Mouse (Mus musculus): Measurements from ENCODE around the gene Mfge8. TPM values are rescaled to one million over a fixed set of nuclear protein-coding genes. Genes with fewer than 3 reads are reported as not detected.

The Mfge8 gene
- total RNA-seq, 2 experiments from 2014 or later, result 185 to 203 TPM

DNA sequence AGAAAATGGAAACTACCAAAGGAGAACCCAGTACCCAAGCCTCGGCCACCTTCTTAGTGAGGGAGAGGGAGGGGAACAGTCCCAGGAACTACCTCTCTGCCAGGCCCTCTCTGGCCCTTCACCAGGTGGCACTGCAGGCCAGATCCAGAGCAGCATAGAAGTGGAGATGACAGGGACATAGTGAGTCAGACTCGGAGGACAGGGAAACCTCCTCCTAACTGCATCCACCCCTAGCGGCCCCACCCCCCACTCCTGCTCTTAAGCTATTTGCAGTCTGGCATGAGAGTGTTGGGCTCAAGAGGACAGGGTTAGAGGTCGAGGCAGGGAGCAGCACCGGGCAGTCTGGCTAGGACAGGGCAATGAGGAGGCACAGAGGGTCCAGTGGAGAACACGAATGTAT, 15.5 kb downstream of the Mfge8 start:
- DNase-seq (ENCODE audit: low spot score in 2 of 2), result no peak
- intact Hi-C loops (cut with DNase I), result no loop called here

DNA sequence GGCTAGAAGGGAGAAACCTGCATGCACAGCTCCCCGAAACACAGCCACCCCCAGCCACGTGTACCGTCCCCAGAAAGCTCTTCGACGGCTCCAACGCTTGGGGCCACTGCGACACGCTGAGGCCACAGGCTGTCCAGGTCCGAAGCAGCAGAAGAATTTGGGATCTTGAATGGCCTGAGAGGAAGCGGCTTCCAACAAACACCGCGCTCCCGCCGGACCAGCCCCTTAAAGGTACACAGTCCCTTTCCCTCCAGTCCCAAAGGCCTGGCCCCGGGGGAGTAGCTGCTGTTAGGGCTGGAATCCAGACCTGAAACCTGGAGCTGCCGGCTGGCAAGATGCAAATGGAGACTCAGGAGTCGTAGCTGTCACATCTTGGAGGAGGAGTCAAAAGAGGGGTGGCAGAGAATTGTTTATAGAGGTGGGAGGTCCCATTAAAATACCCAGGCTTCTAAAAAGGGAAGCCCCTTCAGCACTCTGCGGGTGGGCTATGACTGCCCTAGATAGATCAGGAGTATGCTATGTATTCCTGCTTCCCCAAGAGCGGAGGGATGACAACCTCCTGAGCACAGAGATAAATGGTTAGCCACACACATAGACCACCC, 17.9 kb downstream of the Mfge8 start, which contains the start of gene Hapln3:
Gene Hapln3 (minus strand): TSS at position 176 of the 602 bp plus-strand sequence.
- DNase-seq (ENCODE audit: low spot score in 2 of 2), result no peak

DNA sequence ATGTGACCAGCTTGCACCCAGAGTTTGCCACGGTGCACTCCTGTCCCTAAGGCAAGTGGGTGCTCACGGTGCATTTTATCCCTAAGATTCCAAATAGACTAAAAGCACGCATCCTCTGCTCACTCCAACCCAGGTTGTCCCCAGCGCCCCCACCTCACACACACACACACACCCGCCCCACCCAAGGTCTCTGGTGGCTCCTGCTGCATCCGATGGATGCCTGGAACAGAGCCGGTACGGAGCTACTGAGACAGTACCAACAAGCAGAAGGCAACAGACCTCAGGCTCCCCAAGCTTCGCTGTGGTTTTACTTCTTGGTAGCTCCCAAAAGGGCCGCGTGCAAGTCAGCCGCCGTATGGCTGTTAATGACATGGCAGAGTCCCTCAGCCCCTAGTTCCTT, 18.5 kb downstream of the Mfge8 start:
- no peak for DNase-seq (ENCODE audit: low spot score in 2 of 2)
- intact Hi-C loops (cut with DNase I), result no loop called here

More for the DNA sequence above, 17.9 kb downstream of the Mfge8 start, which contains the start of gene Hapln3:
- intact Hi-C loops (cut with DNase I), result no loop called here

DNA sequence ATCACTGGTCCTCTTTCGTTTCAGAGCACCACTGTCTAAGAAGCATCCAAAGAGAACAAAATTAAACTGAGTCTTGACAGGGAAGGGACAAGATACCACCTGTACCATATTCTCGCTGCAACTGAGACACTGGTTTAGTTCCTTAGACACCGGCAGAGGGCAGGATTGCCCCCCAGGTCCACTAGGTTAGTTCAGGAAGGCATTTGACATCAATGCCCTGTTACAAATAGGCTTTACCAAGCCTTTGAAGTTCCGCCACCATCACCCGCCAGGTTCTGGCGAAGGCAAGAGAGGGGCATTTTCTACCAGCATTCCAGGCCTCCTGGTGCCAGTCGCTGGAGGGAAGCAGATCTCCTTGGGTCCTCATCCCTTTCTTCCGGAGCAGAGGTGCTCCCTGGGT, 19.0 kb downstream of the Mfge8 start:
- intact Hi-C loops (cut with DNase I), result no loop called here
- no peak for DNase-seq (ENCODE audit: low spot score in 2 of 2)

DNA sequence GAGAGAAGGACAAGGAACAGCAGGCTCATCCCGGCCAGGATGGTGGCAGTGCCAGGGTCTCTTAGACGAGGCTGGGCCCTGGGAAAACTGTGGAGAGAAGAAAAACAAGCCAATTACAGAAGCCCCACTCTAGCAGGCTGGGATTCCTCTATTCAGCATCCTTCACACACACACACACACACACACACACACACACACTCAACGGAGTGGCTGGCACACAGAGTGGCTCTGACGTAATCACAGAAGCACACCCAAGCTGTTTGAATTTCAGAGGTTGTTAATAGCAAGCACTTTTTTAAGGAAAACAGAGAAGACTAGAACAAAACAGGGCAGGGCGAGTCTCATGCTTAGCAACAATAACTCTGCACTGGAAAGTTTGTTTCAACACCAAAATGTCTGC, 25.4 kb downstream of the Mfge8 start:
- DNase-seq (ENCODE audit: low spot score in 2 of 2), result peak in 1 of 2 experiments; percentile 22
- intact Hi-C loops (cut with DNase I), result no loop called here

DNA sequence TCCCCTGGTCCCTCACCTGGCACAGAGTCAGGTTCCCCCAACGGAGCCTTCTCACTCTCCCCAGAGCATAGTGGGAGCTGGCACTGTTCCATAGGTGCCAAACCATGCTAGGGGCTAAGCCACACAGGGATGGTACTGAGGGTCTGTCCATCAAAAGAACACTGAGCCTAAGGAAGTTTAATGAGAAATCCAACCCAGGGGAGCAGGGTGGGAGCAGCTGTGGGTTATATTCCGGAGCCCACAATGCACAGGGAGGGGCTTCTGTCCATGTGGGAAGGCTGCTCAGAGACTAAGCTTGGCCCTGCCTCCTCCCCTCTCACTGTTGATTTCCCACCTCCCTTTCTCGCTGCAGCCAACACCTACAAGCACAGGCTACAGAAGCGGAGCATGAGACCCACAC, 35.0 kb downstream of the Mfge8 start:
- intact Hi-C loops (cut with DNase I), result no loop called here
- no peak for DNase-seq (ENCODE audit: low spot score in 2 of 2)

DNA sequence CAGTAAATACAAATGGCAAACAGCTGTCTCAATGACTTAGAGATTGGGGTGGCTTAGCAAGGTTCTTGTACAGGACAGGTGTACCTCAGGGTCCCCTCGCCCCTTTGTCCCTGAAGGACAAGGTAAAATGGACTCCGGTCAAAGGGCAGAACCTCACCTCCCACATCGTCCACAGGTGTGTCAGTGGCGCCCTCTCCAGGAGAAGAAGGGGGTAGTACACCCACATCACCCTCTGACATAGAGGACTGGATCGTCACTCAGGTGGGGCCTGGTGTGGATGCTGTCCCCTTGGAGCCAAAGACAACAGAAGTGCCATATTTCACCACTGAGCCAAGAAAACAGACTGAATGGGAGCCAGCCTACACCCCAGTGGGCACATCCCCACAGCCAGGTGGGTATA, 52.4 kb downstream of the Mfge8 start:
- no peak for DNase-seq (ENCODE audit: low spot score in 2 of 2)
- intact Hi-C loops (cut with DNase I), result no loop called here

DNA sequence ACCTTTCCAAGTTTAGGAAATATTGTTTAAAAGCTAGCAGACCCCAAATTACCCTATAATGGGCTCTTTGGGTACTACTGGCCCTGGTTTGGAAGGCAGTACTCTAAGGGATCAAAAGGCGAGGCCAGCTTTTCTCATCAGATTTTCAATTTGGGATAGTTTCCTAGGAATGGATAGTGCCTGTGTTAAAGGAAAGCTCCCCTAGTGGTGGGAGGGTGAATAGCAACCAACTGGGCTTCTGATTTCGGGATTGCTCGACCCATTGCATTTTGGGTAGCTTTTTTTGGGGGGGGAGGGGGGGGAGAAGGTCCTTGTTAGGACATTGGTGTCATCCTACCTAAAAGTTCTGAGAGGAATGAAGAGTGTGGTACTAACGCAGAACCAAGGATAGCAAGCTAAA, 59.7 kb downstream of the Mfge8 start:
- DNase-seq (ENCODE audit: low spot score in 2 of 2), result no peak
- intact Hi-C loops (cut with DNase I), result loop anchor here (10.0 kb wide), 1 partner anchor 294 kb away; no protein-coding TSS in a partner anchor

Other genes with a start within 250 kb of the Mfge8 start
- gene Isg20, start 235.6 kb downstream of the Mfge8 start, total RNA-seq (2021), result 1 to 10 TPM; 1.2 TPM
- 1 to 10 TPM; 3.5 to 4.1 TPM for gene Acan, start 95.6 kb downstream of the Mfge8 start, total RNA-seq (2021)
- 1 to 10 TPM; 1.2 to 3.2 TPM for gene Hapln3, start 18.0 kb downstream of the Mfge8 start, total RNA-seq (2021)
- gene Abhd2, start 124.1 kb upstream of the Mfge8 start, total RNA-seq (2021), result 100 to 1,000 TPM; 107 to 115 TPM
- gene Rlbp1, start 238.0 kb upstream of the Mfge8 start, total RNA-seq (2021), result 10 to 100 TPM; 19.0 to 23.8 TPM
- under 1 TPM; 0.42 to 0.50 TPM for gene Fanci, start 242.9 kb upstream of the Mfge8 start, total RNA-seq (2021)

All from left cerebral cortex, postnatal 36 days (tissue).